Mouse (Mus musculus): Measurements from ENCODE around the gene Il4i1.

Gene Il4i1

GRCm38 (mm10) chr7:44815721-44816469 lies at the start of gene Il4i1, which contains the start of gene Nup62:
TSS of gene Il4i1 (plus strand) at chr7:44816387.
TSS of gene Nup62 (plus strand) at chr7:44816088.
- DNase-seq = peak; percentile 99

- DNase-seq = no peak
Measured at GRCm38 (mm10) chr7:44768129-44768528, 48.1 kb upstream of the Il4i1 start.

GRCm38 (mm10) chr7:44770046-44770578 lies 46.1 kb upstream of the Il4i1 start:
- peak; percentile 72 for DNase-seq

GRCm38 (mm10) chr7:44772591-44773204 lies 43.5 kb upstream of the Il4i1 start:
- DNase-seq = no peak

GRCm38 (mm10) chr7:44776849-44777498 lies 39.2 kb upstream of the Il4i1 start:
- DNase-seq = no peak

- DNase-seq = no peak
Measured at GRCm38 (mm10) chr7:44780101-44780500, 36.1 kb upstream of the Il4i1 start.

- no peak for DNase-seq
Measured at GRCm38 (mm10) chr7:44789531-44789930, 26.7 kb upstream of the Il4i1 start.

GRCm38 (mm10) chr7:44790066-44790465 lies 26.1 kb upstream of the Il4i1 start:
- no peak for DNase-seq

- DNase-seq = no peak
Measured at GRCm38 (mm10) chr7:44792781-44793180, 23.4 kb upstream of the Il4i1 start.

- no peak for DNase-seq
Measured at GRCm38 (mm10) chr7:44808927-44809326, 7.3 kb upstream of the Il4i1 start.

GRCm38 (mm10) chr7:44809466-44809865 lies 6.7 kb upstream of the Il4i1 start:
- no peak for DNase-seq

GRCm38 (mm10) chr7:44810365-44810764 lies 5.8 kb upstream of the Il4i1 start:
- no peak for DNase-seq

GRCm38 (mm10) chr7:44810819-44811557 lies 5.2 kb upstream of the Il4i1 start:
- no peak for DNase-seq

- DNase-seq = no peak
Measured at GRCm38 (mm10) chr7:44812651-44813325, 3.4 kb upstream of the Il4i1 start.

GRCm38 (mm10) chr7:44813985-44814384 lies 2.2 kb upstream of the Il4i1 start:
- no peak for DNase-seq

- DNase-seq = no peak
Measured at GRCm38 (mm10) chr7:44814423-44814822, 1.8 kb upstream of the Il4i1 start.

- no peak for DNase-seq
Measured at GRCm38 (mm10) chr7:44814952-44815553, 1.1 kb upstream of the Il4i1 start.

GRCm38 (mm10) chr7:44816470-44817021 lies 359 bp downstream of the Il4i1 start, which contains the start of gene Atf5:
TSS of gene Atf5 (minus strand) at chr7:44816658.
- DNase-seq = no peak

- DNase-seq = no peak
Measured at GRCm38 (mm10) chr7:44817441-44817840, 1.3 kb downstream of the Il4i1 start.

GRCm38 (mm10) chr7:44818164-44818563 lies 2.0 kb downstream of the Il4i1 start:
- peak; percentile 42 for DNase-seq

- peak; percentile 54 for DNase-seq
Measured at GRCm38 (mm10) chr7:44818751-44819235, 2.6 kb downstream of the Il4i1 start.

Data from retina, postnatal 1 day (tissue).